Mouse (Mus musculus) layer of hippocampus, postnatal 10 days (tissue): Measurements from ENCODE around the gene Gucd1. TPM values are rescaled to one million over a fixed set of nuclear protein-coding genes. Genes with fewer than 3 reads are reported as not detected.
"Not testable (repeated sequence)": the region's sequence is repeated elsewhere in the genome, so short reads cannot be mapped to it uniquely, and the experiment has no call there.

Experiments
- DNase-seq, 2 experiments: peaks; one replicate each; pipeline ENCODE4 v3.0.0; 2021; ENCODE audit warnings: low spot score in 2 of 2
- total RNA-seq, 2 experiments: library from RNA; stranded (reverse); gene quantifications; 2 replicates each; pipeline ENCODE4 v1.2.3; 2021

The Gucd1 gene
- total RNA-seq, 2 experiments from 2014 or later, result 19.4 to 23.7 TPM

DNA sequence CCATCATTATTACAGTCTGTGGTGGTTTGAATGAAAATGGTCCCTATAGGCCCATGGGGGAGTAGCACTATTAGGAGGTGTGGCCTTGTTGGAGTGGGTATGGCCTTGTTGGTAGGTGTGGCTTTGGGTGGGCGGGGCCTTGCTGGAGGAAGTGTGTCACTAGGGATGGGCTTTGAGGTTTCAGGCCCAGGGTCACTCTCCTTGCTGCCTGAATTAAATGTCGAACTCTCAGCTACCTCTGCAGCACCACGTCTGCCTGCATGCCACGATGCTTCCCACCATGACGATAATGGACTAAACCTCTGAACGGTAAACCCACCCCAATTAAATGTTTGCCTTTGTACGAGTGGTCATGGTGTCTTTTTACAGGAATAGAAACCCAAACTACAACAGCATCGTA, 123.0 kb downstream of the Gucd1 start:
- DNase-seq, result no peak

GRCm38 (mm10) chr10:75390832-75391231, 126.9 kb downstream of the Gucd1 start:
- DNase-seq, result no peak

- no peak for DNase-seq
These were observed 127.6 kb downstream of the Gucd1 start for GRCm38 (mm10) chr10:75390156-75390555.

DNA sequence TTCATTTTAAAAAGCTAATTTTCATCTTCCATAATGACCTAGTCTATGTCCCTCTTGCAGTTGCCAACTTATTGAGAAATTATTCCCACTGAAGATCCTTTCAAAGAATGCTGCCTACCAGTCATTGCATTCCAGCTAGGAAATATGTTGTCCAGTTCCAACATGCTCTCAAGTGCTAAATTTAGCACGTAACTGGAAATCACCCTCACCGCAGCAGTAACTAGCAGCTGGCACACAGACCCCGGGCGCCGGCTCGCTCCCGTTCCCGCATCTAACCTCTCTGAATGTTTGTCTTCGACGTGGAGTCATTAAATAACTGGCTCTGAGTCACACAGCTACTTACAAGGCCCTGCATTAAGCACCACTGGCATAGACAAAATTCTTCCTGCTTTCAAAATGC, 139.1 kb downstream of the Gucd1 start:
- DNase-seq, result no peak

GRCm38 (mm10) chr10:75373655-75374351, 144.0 kb downstream of the Gucd1 start:
- DNase-seq, result peak; percentile 21 to 31

GRCm38 (mm10) chr10:75365231-75365633, 152.5 kb downstream of the Gucd1 start:
- no peak for DNase-seq

GRCm38 (mm10) chr10:75364796-75365195, 153.0 kb downstream of the Gucd1 start:
- DNase-seq, result no peak

DNA sequence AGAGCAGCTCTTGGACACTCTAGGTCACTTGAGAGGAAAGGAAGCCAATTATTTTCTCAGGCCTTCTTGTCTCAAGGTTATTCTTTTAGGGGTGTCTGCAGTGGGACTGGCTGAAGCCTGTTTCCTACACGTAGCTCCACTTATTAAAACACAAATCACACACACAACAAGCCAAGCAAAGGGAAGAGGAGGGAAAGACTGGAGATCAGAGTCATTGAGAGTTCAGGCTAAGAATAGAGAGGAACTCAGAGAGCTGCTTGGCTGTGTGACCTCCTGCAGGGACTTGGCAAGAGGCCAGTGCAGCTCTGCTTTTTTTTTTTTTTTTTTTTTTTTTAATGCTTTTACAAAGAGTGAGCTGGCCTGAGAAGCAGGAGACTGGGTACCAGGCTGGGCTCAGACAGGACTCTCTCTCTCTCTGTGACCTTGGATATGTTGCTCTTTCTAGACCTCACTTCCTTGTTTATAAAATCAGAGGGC, 153.5 kb downstream of the Gucd1 start:
- peak; percentile 24 to 30 for DNase-seq

- DNase-seq, result no peak
These were observed 162.4 kb downstream of the Gucd1 start for GRCm38 (mm10) chr10:75355341-75355740.

GRCm38 (mm10) chr10:75353838-75354241, 163.9 kb downstream of the Gucd1 start:
- DNase-seq, result not testable (repeated sequence)

GRCm38 (mm10) chr10:75352541-75352940, 165.2 kb downstream of the Gucd1 start:
- no peak for DNase-seq

GRCm38 (mm10) chr10:75350564-75350963, 167.2 kb downstream of the Gucd1 start:
- DNase-seq, result no peak

DNA sequence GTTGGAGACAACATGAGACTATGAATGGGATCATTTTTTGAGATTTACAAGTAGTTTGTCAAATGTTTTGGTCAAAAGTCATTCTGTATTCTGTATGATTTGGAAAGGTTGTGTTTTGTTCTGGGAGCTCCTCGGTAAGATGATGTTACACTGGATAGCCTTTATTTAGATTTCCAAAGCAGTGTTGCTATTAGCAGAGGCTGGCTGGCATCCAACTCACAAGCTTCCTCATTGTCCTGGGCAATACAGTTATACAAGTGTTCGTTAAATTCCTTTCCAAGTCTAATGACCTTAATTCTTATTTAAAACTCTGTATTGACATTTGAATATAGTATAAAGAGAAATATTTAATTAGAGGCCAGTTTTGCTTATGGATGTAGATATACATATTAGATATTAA, 172.5 kb downstream of the Gucd1 start:
- no peak for DNase-seq

GRCm38 (mm10) chr10:75344563-75344962, 173.2 kb downstream of the Gucd1 start:
- DNase-seq, result not testable (repeated sequence)

DNA sequence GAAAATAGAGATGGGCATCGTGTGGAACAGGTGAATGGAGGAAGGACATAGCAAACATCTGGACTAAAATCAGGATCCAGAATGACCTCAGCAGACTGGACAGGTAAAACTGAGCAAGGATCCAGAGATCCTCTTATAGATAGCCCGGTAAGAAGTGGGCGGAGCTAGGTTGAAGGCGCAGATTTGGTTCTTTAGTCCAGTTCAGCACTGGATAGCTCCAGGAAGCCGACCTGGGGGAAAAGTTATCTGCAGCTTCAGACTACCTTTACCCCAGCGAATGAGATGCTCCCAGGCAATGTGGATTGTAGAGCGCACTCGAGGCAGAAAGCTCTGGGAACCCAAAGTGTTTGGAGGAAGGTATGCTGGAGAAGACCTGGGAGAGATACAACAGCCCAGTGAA, 175.8 kb downstream of the Gucd1 start:
- DNase-seq, result no peak

DNA sequence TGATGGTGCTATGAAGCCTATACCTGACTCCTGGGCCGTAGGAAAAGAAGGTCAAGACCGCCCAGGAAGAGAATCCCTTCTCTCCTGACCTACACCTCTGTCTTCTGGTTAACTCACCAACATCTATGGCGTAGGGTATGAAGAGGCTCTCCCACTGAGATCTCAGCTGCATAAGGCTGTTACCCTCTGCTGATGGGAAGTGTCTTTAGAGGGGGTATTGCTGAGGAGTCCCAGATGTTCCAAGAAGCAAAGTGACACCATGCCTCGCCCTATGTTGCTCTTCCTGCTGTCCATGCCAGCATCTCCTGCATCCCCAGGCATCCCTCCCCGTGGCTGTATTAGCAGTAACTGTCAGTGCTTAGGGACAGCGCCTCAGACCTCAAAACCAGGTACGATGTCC, 178.4 kb downstream of the Gucd1 start:
- no peak for DNase-seq

DNA sequence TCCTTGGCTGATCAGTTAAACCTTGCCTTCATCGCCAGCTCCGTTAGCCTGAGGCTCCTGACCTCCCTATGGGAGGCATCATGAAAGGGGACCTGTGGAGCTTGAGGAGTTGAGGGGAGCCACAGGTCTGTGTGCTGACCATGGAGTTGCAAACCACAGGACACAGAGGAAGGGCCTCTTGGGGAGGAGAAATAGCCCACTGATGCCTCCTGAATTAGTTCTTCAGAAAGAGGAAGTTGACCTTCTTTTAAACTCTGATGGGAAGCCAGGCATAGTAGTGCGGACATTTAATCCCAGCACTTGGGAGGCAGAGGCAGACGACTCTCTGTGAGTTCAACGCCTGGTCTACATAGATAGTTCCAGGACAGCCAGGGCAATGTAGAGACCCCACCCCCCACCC, 178.9 kb downstream of the Gucd1 start:
- DNase-seq, result no peak

- no peak for DNase-seq
These were observed 180.5 kb downstream of the Gucd1 start for GRCm38 (mm10) chr10:75337231-75337630.

DNA sequence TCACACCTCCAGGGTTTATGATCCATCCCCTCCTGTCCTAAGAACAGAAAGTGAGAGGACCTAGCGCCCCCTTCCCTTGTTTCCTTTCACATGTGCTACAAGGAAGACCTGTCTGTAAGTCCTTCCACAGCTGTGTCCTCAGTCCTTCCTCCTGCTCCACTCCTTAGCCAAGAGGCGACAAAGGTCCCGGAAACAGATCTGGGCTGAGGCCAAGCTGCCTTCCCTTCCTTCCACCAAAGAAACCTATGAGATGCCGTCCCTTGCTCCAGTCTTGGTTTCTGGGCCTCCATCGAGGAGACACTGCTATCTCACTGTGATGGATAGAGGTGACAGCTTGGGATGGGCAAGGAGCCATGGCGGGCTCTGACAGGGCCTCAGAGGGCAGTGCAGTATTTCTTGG, 182.7 kb downstream of the Gucd1 start:
- DNase-seq, result no peak

GRCm38 (mm10) chr10:75334175-75334574, 183.6 kb downstream of the Gucd1 start:
- DNase-seq, result no peak

GRCm38 (mm10) chr10:75333176-75333776, 184.5 kb downstream of the Gucd1 start:
- no peak for DNase-seq

- no peak for DNase-seq
These were observed 185.5 kb downstream of the Gucd1 start for GRCm38 (mm10) chr10:75332268-75332667.

- DNase-seq, result no peak
These were observed 189.5 kb downstream of the Gucd1 start for GRCm38 (mm10) chr10:75328201-75328704.
